Mouse (Mus musculus) frontal cortex, adult (tissue): ENCODE results near the gene Cish.
A peak's percentile ranks its signal among the peaks of the same experiment; 100 is the strongest.

ENCODE experiments used
- ATAC-seq: cut with Nextera tagmentation; 2 replicates; pipeline ENCODE4 v1.9.2; 2017; ENCODE audit warnings: mild to moderate bottlenecking, moderate library complexity, mixed read lengths; ENCODE audit not compliant: low TSS enrichment

The Cish gene

GRCm38 (mm10) chr9:107296016-107296040, at the start of gene Cish:
TSS of gene Cish (plus strand) at chr9:107296026.
- ATAC-seq: no peak

GRCm38 (mm10) chr9:107246170-107246569, 49.7 kb upstream of the Cish start:
- no peak for ATAC-seq

GRCm38 (mm10) chr9:107249154-107249553, 46.7 kb upstream of the Cish start:
- ATAC-seq: peak; percentile 47

- ATAC-seq: peak; percentile 31
Measured at GRCm38 (mm10) chr9:107250416-107251337, 45.1 kb upstream of the Cish start.

- ATAC-seq: 0 out of 2 replicates have a peak, but pooled peaks have one; percentile 24
Measured at GRCm38 (mm10) chr9:107252164-107252563, 43.7 kb upstream of the Cish start.

- peak; percentile 62 for ATAC-seq
Measured at GRCm38 (mm10) chr9:107254476-107254875, 41.4 kb upstream of the Cish start.

- ATAC-seq: no peak
Measured at GRCm38 (mm10) chr9:107254925-107255324, 40.9 kb upstream of the Cish start.

GRCm38 (mm10) chr9:107255596-107255995, 40.2 kb upstream of the Cish start:
- no peak for ATAC-seq

- peak; percentile 60 for ATAC-seq
Measured at GRCm38 (mm10) chr9:107259571-107259970, 36.3 kb upstream of the Cish start.

GRCm38 (mm10) chr9:107260429-107260828, 35.4 kb upstream of the Cish start:
- peak; percentile 1; the same call in 1 of the 2 replicates for ATAC-seq

- peak; percentile 15; the same call in 1 of the 2 replicates for ATAC-seq
Measured at GRCm38 (mm10) chr9:107260836-107261235, 35.0 kb upstream of the Cish start.

- ATAC-seq: no peak
Measured at GRCm38 (mm10) chr9:107261792-107262191, 34.0 kb upstream of the Cish start.

- no peak for ATAC-seq
Measured at GRCm38 (mm10) chr9:107262375-107262774, 33.5 kb upstream of the Cish start.

GRCm38 (mm10) chr9:107263912-107264311, 31.9 kb upstream of the Cish start:
- no peak for ATAC-seq

- no peak for ATAC-seq
Measured at GRCm38 (mm10) chr9:107264731-107265130, 31.1 kb upstream of the Cish start.

- no peak for ATAC-seq
Measured at GRCm38 (mm10) chr9:107267028-107267427, 28.8 kb upstream of the Cish start.

- no peak for ATAC-seq
Measured at GRCm38 (mm10) chr9:107267721-107268402, 28.0 kb upstream of the Cish start.

- ATAC-seq: no peak
Measured at GRCm38 (mm10) chr9:107269772-107270171, 26.1 kb upstream of the Cish start.

- ATAC-seq: no peak
Measured at GRCm38 (mm10) chr9:107271177-107271938, 24.5 kb upstream of the Cish start.

GRCm38 (mm10) chr9:107272284-107272683, 23.5 kb upstream of the Cish start:
- no peak for ATAC-seq

GRCm38 (mm10) chr9:107273184-107273583, 22.6 kb upstream of the Cish start:
- ATAC-seq: no peak

- no peak for ATAC-seq
Measured at GRCm38 (mm10) chr9:107274751-107275150, 21.1 kb upstream of the Cish start.

- no peak for ATAC-seq
Measured at GRCm38 (mm10) chr9:107275710-107276109, 20.1 kb upstream of the Cish start.
